Mouse (Mus musculus) heart, postnatal 0 days (tissue): ENCODE data around the gene Pigg. TPM values are rescaled to one million over a fixed set of nuclear protein-coding genes. Genes with fewer than 3 reads are reported as not detected.
"Not testable (repeated sequence)": the region's sequence is repeated elsewhere in the genome, so short reads cannot be mapped to it uniquely, and the experiment has no call there.

Source experiments
- ATAC-seq: fragments of 200-750 bp; cut with Nextera tagmentation; 2 replicates; pipeline ENCODE4 v1.8.0; 2017; ENCODE audit warnings: low read depth, moderate number of reproducible peaks, moderate library complexity; ENCODE audit not compliant: insufficient read depth
- DNase-seq: peaks from one replicate; pipeline ENCODE4 v3.0.0-alpha.2; 2016; ENCODE audit warnings: low spot score
- H3K27ac ChIP-seq: fragments of 300-500 bp; sonication (generic); 2 replicates; pipeline ENCODE4 v1.5.1; 2014; ENCODE audit warnings: low read depth, mild to moderate bottlenecking
- H3K27me3 ChIP-seq: fragments of 300-500 bp; sonication (generic); 2 replicates; pipeline ENCODE4 v1.6.1; 2014; ENCODE audit warnings: low read length, mixed read lengths; ENCODE audit not compliant: control insufficient read depth, insufficient read depth
- H3K36me3 ChIP-seq: fragments of 300-500 bp; sonication (generic); replicated peaks from 2 replicates; pipeline ENCODE4 v1.6.1; 2014; ENCODE audit warnings: low read length, mixed read lengths; ENCODE audit not compliant: control insufficient read depth, insufficient read depth
- H3K4me1 ChIP-seq: fragments of 300-500 bp; sonication (generic); 2 replicates; pipeline ENCODE4 v1.6.1; 2014; ENCODE audit warnings: antibody characterized with exemption; ENCODE audit not compliant: control insufficient read depth, insufficient read depth
- H3K4me2 ChIP-seq: fragments of 300-500 bp; sonication (generic); 2 replicates; pipeline ENCODE4 v1.6.1; 2014; ENCODE audit warnings: low read depth, mild to moderate bottlenecking, low read length, moderate library complexity
- H3K4me3 ChIP-seq: fragments of 300-500 bp; sonication (generic); 2 replicates; pipeline ENCODE4 v1.5.1; 2014; ENCODE audit warnings: low read depth, low read length
- H3K9ac ChIP-seq: fragments of 300-500 bp; sonication (generic); replicated peaks from 2 replicates; pipeline ENCODE4 v1.6.1; 2014; ENCODE audit warnings: low read depth, low read length, mixed read lengths
- H3K9me3 ChIP-seq: fragments of 300-500 bp; sonication (generic); replicated peaks from 2 replicates; pipeline ENCODE4 v1.6.1; 2016; ENCODE audit warnings: low read length; ENCODE audit not compliant: control insufficient read depth
- CTCF ChIP-seq: IDR thresholded peaks from 2 replicates; pipeline ENCODE4 v1.5.1; 2016; ENCODE audit warnings: antibody characterized with exemption, control low read depth, low read depth
- EP300 ChIP-seq: IDR thresholded peaks from 2 replicates; pipeline ENCODE4 v1.6.1; 2016; ENCODE audit warnings: antibody characterized with exemption, low read depth
- WGBS: fragments of 180-500 bp; shearing (Covaris S2); extraction: QIAGEN DNeasy Blood & Tissue Kit; methylation state at CpG from one replicate; pipeline ENCODE4 v1.1.7; 2014; 5-methylcytosine and 5-hydroxymethylcytosine counted together
- polyA plus RNA-seq: library from polyadenylated mRNA; unstranded; fragments of >200 nt; fragmentation: Nextera tagmentation; extraction: Ambion mirVana; gene quantifications from 2 replicates; pipeline ENCODE4 v1.2.1, GENCODE M21; 2015
- total RNA-seq: library from RNA; depleted of rRNA; stranded (reverse); fragments of >200 nt; gene quantifications from 2 replicates; pipeline ENCODE4 v1.2.3, GENCODE M21; 2014; ENCODE audit warnings: low replicate concordance; rRNA removed

The Pigg gene
- total RNA-seq (6.5 and 8.8 TPM in 2 replicates), polyA plus RNA-seq (4.4 and 4.6 TPM in 2 replicates)

DNA sequence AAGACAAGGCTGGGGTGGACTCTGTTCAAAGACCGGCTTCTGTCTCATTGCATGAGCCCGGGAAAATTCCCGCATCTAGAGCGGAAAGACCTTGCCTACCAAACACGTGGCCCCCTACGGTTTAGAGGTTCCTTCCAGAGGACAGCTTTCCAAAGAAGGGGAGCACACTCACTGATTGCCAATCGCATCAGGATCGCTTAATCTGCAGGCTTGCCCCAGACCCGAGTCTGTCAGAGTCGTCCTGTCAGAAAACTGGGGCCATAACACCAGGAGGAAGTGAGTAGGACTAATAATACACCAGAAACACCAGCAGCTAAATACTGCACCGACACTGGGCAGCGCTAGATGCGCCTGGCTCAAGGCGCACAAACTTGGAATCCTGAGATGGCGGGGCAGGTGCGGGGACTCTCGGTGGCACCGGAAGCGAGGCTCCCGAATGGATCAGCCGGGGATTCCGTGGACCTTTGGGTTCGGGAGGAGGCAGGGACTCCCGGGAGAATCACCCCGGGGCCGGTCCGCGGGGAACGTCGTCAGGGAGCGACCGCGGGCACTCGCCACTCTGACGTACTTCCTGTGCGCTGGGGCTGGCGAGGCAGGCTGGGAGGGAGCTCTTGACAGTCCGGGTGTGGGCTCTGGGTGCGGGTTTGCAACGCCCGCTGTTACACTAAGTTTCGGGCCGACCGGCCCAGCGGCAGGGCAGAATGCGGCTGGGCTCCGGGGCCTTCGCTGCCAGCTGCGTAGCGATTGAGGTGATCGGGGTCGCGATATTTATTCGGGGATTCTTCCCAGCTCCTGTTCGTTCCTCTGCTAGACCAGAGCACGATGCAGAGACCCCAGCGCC, at the start of gene Pigg:
Gene Pigg (plus strand): TSS at position 386 of the 841 bp plus-strand sequence.
- no peaks in the 10 kb centered on the region for H3K9me3 ChIP-seq
- no peaks in the 10 kb centered on the region for H3K36me3 ChIP-seq
- peak within 1 kb of the TSS; percentile 92 for H3K9ac ChIP-seq
- no peaks in the 10 kb centered on the region for H3K27me3 ChIP-seq
- peak within 1 kb of the TSS; percentile 95 for H3K4me2 ChIP-seq
- ATAC-seq (peak; percentile 99), DNase-seq (peak; percentile 86)
- peak within 1 kb of the TSS; percentile 95 for H3K4me3 ChIP-seq
- TF ChIP-seq CTCF (peak; percentile 11; the same call in 1 of the 2 replicates), EP300 (no peak)
- H3K4me1 ChIP-seq = peaks cover 6% of the 10 kb centered on the region
- under 1% methylated on average over 57 of the region's 57 CpGs for WGBS
- H3K27ac ChIP-seq = peak within 1 kb of the TSS; percentile 81

DNA sequence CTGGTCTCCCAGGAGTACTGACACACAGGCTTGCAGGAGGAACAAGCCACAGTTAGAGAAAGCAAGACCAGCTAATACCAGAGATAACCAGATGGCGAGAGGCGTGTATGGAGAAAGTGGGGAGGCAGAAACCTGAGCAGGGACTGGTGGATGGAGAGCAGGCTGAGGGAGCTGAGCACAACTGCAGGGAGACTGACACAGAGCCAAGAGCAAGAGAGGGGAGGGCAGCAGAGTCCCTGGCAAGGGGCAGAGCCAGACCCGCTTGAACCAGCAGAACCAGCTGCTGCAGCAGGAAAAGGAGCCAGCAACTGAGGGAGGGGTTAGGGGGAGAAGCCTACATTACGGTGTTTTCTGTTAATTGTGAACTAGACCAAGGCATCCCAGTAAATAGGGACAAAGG, 49.7 kb upstream of the Pigg start:
- no peaks in the 10 kb centered on the region for H3K36me3 ChIP-seq
- ATAC-seq (no peak), DNase-seq (no peak)
- 43% methylated on average over 4 of the region's 4 CpGs for WGBS
- no peak overlapping the region for H3K9ac ChIP-seq
- no peaks in the 10 kb centered on the region for H3K4me1 ChIP-seq
- H3K4me3 ChIP-seq = no peak overlapping the region
- H3K27me3 ChIP-seq = no peaks in the 10 kb centered on the region
- no peak overlapping the region for H3K4me2 ChIP-seq
- TF ChIP-seq CTCF (no peak), EP300 (no peak)
- H3K27ac ChIP-seq = no peak overlapping the region
- H3K9me3 ChIP-seq = no peaks in the 10 kb centered on the region

DNA sequence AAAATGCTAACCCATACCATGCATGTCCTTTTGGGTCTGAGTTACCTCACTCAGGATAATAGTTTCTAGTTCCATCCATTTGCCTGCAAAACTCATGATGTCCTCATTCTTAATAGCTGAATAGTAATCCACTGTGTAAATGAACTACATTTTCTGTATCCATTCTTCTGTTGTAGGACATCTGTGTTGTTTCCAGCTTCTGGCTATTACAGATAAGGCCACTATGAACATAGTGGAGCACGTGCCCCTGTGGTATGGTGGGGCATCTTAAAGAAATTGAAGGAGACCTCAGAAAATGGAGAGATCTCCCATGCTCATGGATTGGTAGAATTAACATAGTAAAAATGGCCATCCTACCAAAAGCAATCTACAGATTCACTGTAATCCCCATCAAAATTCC, 48.6 kb upstream of the Pigg start:
- WGBS = 62% methylated on average over 1 of the region's 1 CpGs
- H3K36me3 ChIP-seq, H3K4me3 ChIP-seq, DNase-seq, ATAC-seq, H3K4me2 ChIP-seq, H3K9me3 ChIP-seq, H3K27ac ChIP-seq, H3K4me1 ChIP-seq, H3K27me3 ChIP-seq, H3K9ac ChIP-seq: not testable (repeated sequence)

DNA sequence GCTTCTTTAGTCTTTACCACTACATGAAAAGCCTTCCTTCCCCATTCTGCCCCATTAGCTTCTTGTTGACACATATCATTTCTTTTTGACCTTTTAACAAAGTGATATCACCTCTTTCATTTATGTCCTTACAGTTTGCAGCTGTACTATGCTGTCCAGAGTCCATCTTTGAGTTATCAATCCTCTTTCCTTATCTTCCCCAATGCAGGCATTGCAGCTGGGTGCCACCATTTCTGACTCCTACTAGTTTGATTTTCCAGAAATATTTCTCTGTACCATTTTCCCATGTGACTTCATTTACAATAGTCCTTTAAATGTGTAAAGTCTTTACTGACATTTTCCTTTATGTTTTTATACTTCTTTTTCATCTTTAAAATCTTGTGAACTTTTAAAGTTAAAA, 45.4 kb upstream of the Pigg start:
- TF ChIP-seq EP300 = no peak
- no peak for TF ChIP-seq CTCF
- Histone ChIP-seq H3K36me3 (no peaks in the 10 kb centered on the region), H3K9ac (no peak overlapping the region), H3K9me3 (no peaks in the 10 kb centered on the region), H3K4me1 (peaks cover 18% of the 10 kb centered on the region), H3K27ac (no peak overlapping the region), H3K4me2 (no peak overlapping the region), H3K4me3 (no peak overlapping the region), H3K27me3 (no peaks in the 10 kb centered on the region)
- ATAC-seq (no peak), DNase-seq (no peak)

DNA sequence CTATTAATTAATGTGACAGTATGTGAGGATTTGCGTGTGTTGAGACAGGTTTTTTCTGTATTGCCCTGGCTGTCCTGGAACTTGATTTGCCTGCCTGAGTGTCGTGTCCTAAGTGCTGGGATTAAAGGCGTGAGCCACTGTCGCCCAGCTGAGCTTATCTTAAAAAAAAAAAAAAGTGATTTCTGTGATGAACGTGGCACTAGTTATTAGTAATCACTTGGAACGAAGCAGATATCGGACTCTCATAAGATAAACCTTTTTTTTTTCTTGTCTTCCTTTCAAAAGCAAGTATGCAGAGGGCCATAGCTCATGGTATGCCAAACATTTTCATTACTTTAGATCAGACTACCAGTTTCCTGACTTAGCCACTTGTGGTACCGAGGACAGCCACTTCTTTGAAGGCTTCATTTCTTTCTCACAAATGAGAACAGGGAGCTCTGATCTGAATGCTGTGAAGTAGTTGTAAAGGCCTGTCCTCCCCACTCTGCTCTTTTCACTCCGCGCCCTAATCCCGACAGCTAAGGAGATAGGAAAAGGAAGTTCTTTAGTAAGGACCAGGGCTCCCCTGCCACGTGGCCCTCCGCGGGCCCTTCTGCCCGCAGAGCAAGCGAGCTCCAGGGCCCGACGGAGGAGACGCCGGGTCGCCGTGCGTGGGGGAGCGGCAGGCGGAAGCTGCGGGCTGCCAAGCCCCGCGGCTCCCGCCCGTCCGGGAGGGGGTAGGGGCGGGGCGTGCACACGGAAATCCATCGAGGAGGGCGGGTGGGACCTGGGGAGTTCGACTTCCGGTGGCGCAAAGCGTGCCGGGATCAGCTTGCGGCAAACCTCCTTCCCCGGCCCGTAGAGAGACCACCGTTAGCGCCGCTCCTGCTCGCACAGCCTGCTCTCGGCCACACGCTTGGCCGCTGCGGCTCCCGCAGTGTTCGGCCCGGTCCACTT, 44.0 kb upstream of the Pigg start, which contains the start of gene Dr1:
Gene Dr1 (plus strand): TSS at position 771 of the 936 bp plus-strand sequence.
- 2% methylated on average over 54 of the region's 55 CpGs for WGBS
- TF ChIP-seq CTCF = no peak
- TF ChIP-seq EP300 = 0 out of 2 replicates have a peak, but pooled peaks have one; percentile 34
- peak; percentile 95 for DNase-seq
- Histone ChIP-seq H3K9me3 (no peaks in the 10 kb centered on the region), H3K4me3 (peak within 1 kb of the TSS; percentile 99), H3K4me1 (peaks cover 18% of the 10 kb centered on the region), H3K4me2 (peak within 1 kb of the TSS; percentile 95), H3K27ac (peak within 1 kb of the TSS; percentile 95), H3K36me3 (0 out of 2 replicates have a peak, but pooled peaks cover 5% of the 10 kb centered on the region), H3K27me3 (no peaks in the 10 kb centered on the region), H3K9ac (peak within 1 kb of the TSS; percentile 97)
- peak; percentile 98 for ATAC-seq
